Mouse (Mus musculus): ENCODE data around the gene Hkdc1. TPM values are rescaled to one million over a fixed set of nuclear protein-coding genes. Genes with fewer than 3 reads are reported as not detected.

Gene Hkdc1
- polyA plus RNA-seq, 2 experiments = 1.1 to 2.3 TPM

DNA sequence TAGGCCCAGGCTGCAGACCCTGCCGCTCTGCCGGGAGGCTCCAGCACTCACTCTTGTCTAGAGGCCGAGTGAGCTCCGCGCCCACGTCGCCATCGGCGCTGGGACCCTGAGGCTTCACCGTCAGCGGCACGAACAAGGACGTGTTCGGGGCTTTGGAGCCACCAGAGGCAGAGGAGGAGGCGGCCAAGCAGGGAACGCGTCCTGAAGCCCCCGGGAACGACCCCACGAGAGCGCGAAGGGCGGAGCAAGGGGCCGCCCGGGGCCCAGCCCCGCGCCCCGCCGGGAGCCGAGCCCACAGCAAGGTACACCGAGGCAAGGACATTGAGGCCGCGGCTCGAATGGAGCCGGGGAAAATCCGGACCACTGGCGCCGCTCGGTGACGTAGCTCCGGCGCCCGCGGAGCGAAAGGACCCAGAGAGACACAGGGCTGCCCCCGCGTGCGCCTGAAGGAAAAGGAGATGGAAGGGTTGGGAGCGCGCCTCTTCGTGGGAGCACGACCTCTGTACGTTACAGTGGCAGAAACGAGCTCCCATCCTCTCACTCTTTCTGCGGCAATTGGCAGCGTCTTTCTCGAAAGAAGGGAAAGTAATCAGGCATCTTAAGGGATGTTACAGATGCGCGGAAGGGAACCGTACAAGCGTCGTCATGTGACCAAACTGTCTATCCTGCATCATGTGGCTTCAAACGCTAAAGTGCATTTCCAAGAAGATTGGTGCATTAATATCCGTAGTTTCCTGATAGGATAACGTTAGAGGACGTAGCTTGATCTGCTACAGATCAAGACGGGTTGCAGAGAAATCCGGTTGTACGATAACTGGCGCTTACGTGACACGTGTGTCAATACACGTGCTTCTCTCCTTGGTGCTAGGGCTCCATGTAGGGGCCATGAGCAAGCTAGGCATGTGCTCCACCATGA lies 27.3 kb upstream of the Hkdc1 start, which contains the start of the genes 4930507D05Rik and Supv3l1:
Gene 4930507D05Rik (plus strand): TSS at position 126 of the 916 bp plus-strand sequence.
Gene Supv3l1 (minus strand): TSS at position 375 of the 916 bp plus-strand sequence.
- ATAC-seq (ENCODE audit: low FRiP score, low read depth) = peak; percentile 92
- H3K27me3 ChIP-seq (ENCODE audit: control insufficient read depth, insufficient read depth, low read length) = no peaks in the 10 kb centered on the region
- H3K4me1 ChIP-seq (ENCODE audit: control insufficient read depth, insufficient read depth, low read length) = peaks cover 9% of the 10 kb centered on the region
- H3K4me3 ChIP-seq (replicated peaks; ENCODE audit: low read length) = peak within 1 kb of the TSS; percentile 99
- 0 out of 2 replicates have a peak, but pooled peaks have one; percentile 48 for TF ChIP-seq POLR2A (IDR thresholded peaks at IDR 0.05; ENCODE audit: borderline replicate concordance, extremely low read depth, insufficient read depth, insufficient read length)
- H3K27ac ChIP-seq (replicated peaks; ENCODE audit: low read depth, low read length) = peak within 1 kb of the TSS; percentile 71
- under 1% methylated on average over 68 of the region's 73 CpGs for WGBS
- H3K4me2 ChIP-seq (replicated peaks; ENCODE audit: low read depth, low read length, severe bottlenecking) = peak within 1 kb of the TSS; percentile 73
- H3K36me3 ChIP-seq (ENCODE audit: control insufficient read depth, insufficient read depth, low read length) = peaks cover 32% of the 10 kb centered on the region
- peak within 1 kb of the TSS; percentile 96 for H3K9ac ChIP-seq (ENCODE audit: low read depth, low read length, severe bottlenecking)
- no peaks in the 10 kb centered on the region for H3K9me3 ChIP-seq (ENCODE audit: control insufficient read depth, low read length)
- DNase-seq (ENCODE audit: low spot score) = peak; percentile 92

- Histone ChIP-seq H3K4me2 (replicated peaks; ENCODE audit: low read depth, low read length, severe bottlenecking) (no peak overlapping the region), H3K4me3 (replicated peaks; ENCODE audit: low read length) (no peak overlapping the region), H3K27ac (replicated peaks; ENCODE audit: low read depth, low read length) (no peak overlapping the region), H3K27me3 (ENCODE audit: control insufficient read depth, insufficient read depth, low read length) (no peaks in the 10 kb centered on the region), H3K4me1 (ENCODE audit: control insufficient read depth, insufficient read depth, low read length) (peaks cover 10% of the 10 kb centered on the region), H3K9me3 (ENCODE audit: control insufficient read depth, low read length) (no peaks in the 10 kb centered on the region), H3K9ac (ENCODE audit: low read depth, low read length, severe bottlenecking) (no peak overlapping the region), H3K36me3 (ENCODE audit: control insufficient read depth, insufficient read depth, low read length) (peaks cover 77% of the 10 kb centered on the region)
- ATAC-seq (ENCODE audit: low FRiP score, low read depth) (no peak), DNase-seq (ENCODE audit: low spot score) (no peak)
- WGBS = 95% methylated on average over 5 of the region's 5 CpGs
- no peak for TF ChIP-seq POLR2A (IDR thresholded peaks at IDR 0.05; ENCODE audit: borderline replicate concordance, extremely low read depth, insufficient read depth, insufficient read length)
Observed at GRCm38 (mm10) chr10:62430427-62430826, 8.1 kb upstream of the Hkdc1 start.

GRCm38 (mm10) chr10:62425081-62425871 lies 3.0 kb upstream of the Hkdc1 start:
- H3K27ac ChIP-seq (replicated peaks; ENCODE audit: low read depth, low read length) = peak overlapping the region; percentile 59
- peaks cover 13% of the 10 kb centered on the region for H3K4me1 ChIP-seq (ENCODE audit: control insufficient read depth, insufficient read depth, low read length)
- H3K27me3 ChIP-seq (ENCODE audit: control insufficient read depth, insufficient read depth, low read length) = no peaks in the 10 kb centered on the region
- no peak for TF ChIP-seq POLR2A (IDR thresholded peaks at IDR 0.05; ENCODE audit: borderline replicate concordance, extremely low read depth, insufficient read depth, insufficient read length)
- H3K9me3 ChIP-seq (ENCODE audit: control insufficient read depth, low read length) = no peaks in the 10 kb centered on the region
- H3K4me3 ChIP-seq (replicated peaks; ENCODE audit: low read length) = no peak overlapping the region
- H3K9ac ChIP-seq (ENCODE audit: low read depth, low read length, severe bottlenecking) = no peak overlapping the region
- WGBS = 18% methylated on average over 9 of the region's 9 CpGs
- peak; percentile 62 for DNase-seq (ENCODE audit: low spot score)
- no peak overlapping the region for H3K4me2 ChIP-seq (replicated peaks; ENCODE audit: low read depth, low read length, severe bottlenecking)
- peak; percentile 64 for ATAC-seq (ENCODE audit: low FRiP score, low read depth)
- H3K36me3 ChIP-seq (ENCODE audit: control insufficient read depth, insufficient read depth, low read length) = peaks cover 27% of the 10 kb centered on the region

DNA sequence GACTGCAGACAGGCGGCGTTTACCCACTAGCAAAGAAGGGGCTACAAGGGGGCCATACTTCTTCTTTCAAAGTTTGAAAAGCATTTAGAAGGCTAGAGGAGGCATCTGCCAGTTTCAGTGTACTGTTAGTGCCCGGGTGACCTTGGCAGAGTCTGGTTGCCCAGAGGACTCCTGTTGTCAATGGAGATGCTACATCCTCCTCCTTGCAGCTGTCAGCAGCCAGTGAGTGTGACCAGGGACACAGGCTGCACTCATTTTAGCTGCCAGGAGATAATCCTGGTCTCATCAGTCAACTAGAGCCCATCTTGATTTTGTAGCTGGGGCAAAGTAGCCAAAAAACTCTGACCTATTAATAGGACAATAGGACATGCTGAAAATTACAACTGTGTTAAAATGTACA lies 1.2 kb downstream of the Hkdc1 start:
- no peak overlapping the region for H3K4me3 ChIP-seq (replicated peaks; ENCODE audit: low read length)
- no peak overlapping the region for H3K9ac ChIP-seq (ENCODE audit: low read depth, low read length, severe bottlenecking)
- ATAC-seq (ENCODE audit: low FRiP score, low read depth) = no peak
- H3K36me3 ChIP-seq (ENCODE audit: control insufficient read depth, insufficient read depth, low read length) = no peaks in the 10 kb centered on the region
- peaks cover 10% of the 10 kb centered on the region for H3K4me1 ChIP-seq (ENCODE audit: control insufficient read depth, insufficient read depth, low read length)
- H3K9me3 ChIP-seq (ENCODE audit: control insufficient read depth, low read length) = no peaks in the 10 kb centered on the region
- no peak overlapping the region for H3K4me2 ChIP-seq (replicated peaks; ENCODE audit: low read depth, low read length, severe bottlenecking)
- WGBS = 86% methylated on average over 3 of the region's 3 CpGs
- no peak overlapping the region for H3K27ac ChIP-seq (replicated peaks; ENCODE audit: low read depth, low read length)
- H3K27me3 ChIP-seq (ENCODE audit: control insufficient read depth, insufficient read depth, low read length) = no peaks in the 10 kb centered on the region
- no peak for DNase-seq (ENCODE audit: low spot score)
- TF ChIP-seq POLR2A (IDR thresholded peaks at IDR 0.05; ENCODE audit: borderline replicate concordance, extremely low read depth, insufficient read depth, insufficient read length) = no peak

- ATAC-seq (ENCODE audit: low FRiP score, low read depth) = no peak
- TF ChIP-seq POLR2A (IDR thresholded peaks at IDR 0.05; ENCODE audit: borderline replicate concordance, extremely low read depth, insufficient read depth, insufficient read length) = no peak
- H3K9me3 ChIP-seq (ENCODE audit: control insufficient read depth, low read length) = no peaks in the 10 kb centered on the region
- 71% methylated on average over 6 of the region's 6 CpGs for WGBS
- H3K27me3 ChIP-seq (ENCODE audit: control insufficient read depth, insufficient read depth, low read length) = no peaks in the 10 kb centered on the region
- no peaks in the 10 kb centered on the region for H3K36me3 ChIP-seq (ENCODE audit: control insufficient read depth, insufficient read depth, low read length)
- H3K27ac ChIP-seq (replicated peaks; ENCODE audit: low read depth, low read length) = no peak overlapping the region
- no peak for DNase-seq (ENCODE audit: low spot score)
- H3K4me3 ChIP-seq (replicated peaks; ENCODE audit: low read length) = no peak overlapping the region
- no peak overlapping the region for H3K4me2 ChIP-seq (replicated peaks; ENCODE audit: low read depth, low read length, severe bottlenecking)
- H3K9ac ChIP-seq (ENCODE audit: low read depth, low read length, severe bottlenecking) = no peak overlapping the region
- peaks cover 3% of the 10 kb centered on the region for H3K4me1 ChIP-seq (ENCODE audit: control insufficient read depth, insufficient read depth, low read length)
Observed at GRCm38 (mm10) chr10:62420399-62420798, 1.9 kb downstream of the Hkdc1 start.

All from limb, embryonic 14.5 days (tissue).